Mouse (Mus musculus) kidney, adult 2 months (tissue): Measurements from ENCODE around the gene Grm1.

Source experiments
- CTCF ChIP-seq: fragments of 200-500 bp; conservative IDR thresholded peaks from 2 replicates; pipeline ENCODE4 v1.5.1; 2011; ENCODE audit warnings: low read depth, mild to moderate bottlenecking, control low read depth, low read length, moderate library complexity, mixed read lengths; ENCODE audit not compliant: insufficient read depth, insufficient read length
- POLR2A ChIP-seq: fragments of 200-500 bp; IDR thresholded peaks from one replicate; pipeline ENCODE4 v1.6.1; 2011; ENCODE audit warnings: low read depth, low read length, control low read depth

GRCm38 (mm10) chr10:10996766-10997165 is 85.4 kb downstream of the Grm1 start:
- TF ChIP-seq POLR2A = no peak
- TF ChIP-seq CTCF = no peak
